Mouse (Mus musculus) olfactory bulb, adult 2 months (tissue): Measurements from ENCODE around the gene Specc1.

ENCODE experiments used
- CTCF ChIP-seq: fragments of 200-500 bp; IDR thresholded peaks from 2 replicates; pipeline ENCODE4 v1.5.1; 2012; ENCODE audit warnings: low read depth, mild to moderate bottlenecking, low read length, moderate library complexity; ENCODE audit not compliant: insufficient read depth
- POLR2A ChIP-seq: fragments of 200-500 bp; IDR thresholded peaks from 2 replicates; pipeline ENCODE4 v1.6.1; 2012; ENCODE audit warnings: mild to moderate bottlenecking, low read depth, low read length, moderate library complexity; ENCODE audit not compliant: insufficient read depth

DNA sequence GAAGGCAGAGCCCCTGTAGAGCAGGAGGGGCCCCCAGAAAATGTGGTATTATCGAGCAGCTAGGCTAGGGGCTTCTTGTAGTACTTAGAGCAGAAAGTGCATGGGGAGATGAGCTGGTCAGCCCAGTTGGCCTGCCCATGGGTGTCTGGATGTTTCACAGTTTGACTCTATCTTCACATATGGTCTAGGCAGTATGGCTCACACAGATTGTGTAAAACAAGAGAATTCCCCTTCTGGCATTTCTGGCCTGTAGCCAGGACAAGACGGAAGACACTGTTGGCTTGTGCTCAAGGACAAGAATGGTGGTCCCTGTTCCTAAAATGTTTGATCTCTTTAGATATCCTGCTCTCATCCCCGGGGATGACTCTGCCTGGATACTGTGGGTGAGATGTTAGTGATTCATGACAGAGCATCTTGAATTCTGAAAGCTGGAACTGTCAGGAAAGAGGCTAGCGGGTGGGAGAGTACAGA lies 69.8 kb downstream of the Specc1 start:
- TF ChIP-seq CTCF = no peak
- no peak for TF ChIP-seq POLR2A
